Mouse (Mus musculus): Measurements from ENCODE around the gene Gpr35.

The Gpr35 gene

DNA sequence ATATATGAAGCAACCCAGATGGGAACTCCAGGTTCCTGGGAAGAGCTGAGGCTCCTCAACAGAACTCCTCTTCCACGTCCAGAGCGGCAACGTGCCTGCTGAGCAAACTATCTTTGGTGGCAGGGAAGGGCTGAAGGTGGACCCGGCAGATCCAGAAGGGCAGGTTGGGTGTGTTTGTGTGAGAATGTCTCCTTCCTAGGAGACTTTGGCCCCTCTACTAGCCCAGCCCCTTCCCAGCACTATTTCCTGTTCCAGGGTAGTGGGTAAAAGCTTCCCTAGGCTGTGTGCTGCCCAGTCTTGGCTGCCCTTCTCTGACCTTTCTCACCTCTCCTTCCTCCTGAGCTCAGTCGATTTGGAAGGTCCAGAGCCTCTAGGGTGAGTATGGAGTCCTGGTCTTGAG is at the start of gene Gpr35:
TSS of gene Gpr35 (plus strand) at position 259 of the 400 bp plus-strand sequence.
- DNase-seq: no peak

DNA sequence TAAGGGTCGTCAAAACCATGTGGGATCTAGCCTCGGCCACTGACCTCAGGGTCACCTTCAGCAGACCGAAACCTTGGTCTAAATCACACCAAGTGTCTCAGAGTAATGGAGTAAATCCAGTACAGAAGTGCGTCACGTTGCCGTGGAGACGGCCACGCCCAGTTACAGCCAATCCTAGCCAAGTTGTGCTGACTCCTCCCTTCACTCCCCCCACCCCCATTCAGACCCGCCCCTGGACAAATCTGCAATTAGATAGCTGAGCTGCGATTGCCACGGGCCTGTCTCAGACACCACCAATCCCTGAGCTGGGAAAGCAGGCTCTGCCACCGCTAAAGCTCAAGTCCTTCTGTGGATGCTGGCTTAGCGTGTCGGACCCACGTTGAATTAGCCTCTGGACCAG is 47.9 kb upstream of the Gpr35 start, which contains the start of gene Ankmy1:
TSS of gene Ankmy1 (minus strand) at position 121 of the 400 bp plus-strand sequence.
- DNase-seq: peak; percentile 55

DNA sequence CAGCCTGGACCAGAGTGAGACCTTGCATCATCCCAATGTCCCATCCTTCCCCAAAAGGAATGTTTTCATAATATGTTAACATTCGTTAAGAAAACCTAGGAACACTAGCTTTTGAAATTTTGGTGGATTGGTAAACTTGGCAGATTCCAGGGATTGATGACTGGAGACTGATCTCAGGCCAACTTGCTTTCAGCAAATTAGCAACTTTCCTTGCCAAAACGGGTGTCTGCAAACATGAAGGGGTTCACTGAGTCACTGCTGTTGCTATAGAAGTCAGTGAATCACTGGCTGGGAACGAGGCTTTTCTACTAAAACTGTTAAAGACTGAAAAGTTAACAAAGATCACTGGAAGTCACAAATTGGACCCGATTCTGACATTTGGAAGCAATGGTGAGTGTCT is 47.0 kb upstream of the Gpr35 start:
- no peak for DNase-seq

GRCm38 (mm10) chr1:92905703-92906310 is 44.9 kb upstream of the Gpr35 start:
- DNase-seq: no peak

DNA sequence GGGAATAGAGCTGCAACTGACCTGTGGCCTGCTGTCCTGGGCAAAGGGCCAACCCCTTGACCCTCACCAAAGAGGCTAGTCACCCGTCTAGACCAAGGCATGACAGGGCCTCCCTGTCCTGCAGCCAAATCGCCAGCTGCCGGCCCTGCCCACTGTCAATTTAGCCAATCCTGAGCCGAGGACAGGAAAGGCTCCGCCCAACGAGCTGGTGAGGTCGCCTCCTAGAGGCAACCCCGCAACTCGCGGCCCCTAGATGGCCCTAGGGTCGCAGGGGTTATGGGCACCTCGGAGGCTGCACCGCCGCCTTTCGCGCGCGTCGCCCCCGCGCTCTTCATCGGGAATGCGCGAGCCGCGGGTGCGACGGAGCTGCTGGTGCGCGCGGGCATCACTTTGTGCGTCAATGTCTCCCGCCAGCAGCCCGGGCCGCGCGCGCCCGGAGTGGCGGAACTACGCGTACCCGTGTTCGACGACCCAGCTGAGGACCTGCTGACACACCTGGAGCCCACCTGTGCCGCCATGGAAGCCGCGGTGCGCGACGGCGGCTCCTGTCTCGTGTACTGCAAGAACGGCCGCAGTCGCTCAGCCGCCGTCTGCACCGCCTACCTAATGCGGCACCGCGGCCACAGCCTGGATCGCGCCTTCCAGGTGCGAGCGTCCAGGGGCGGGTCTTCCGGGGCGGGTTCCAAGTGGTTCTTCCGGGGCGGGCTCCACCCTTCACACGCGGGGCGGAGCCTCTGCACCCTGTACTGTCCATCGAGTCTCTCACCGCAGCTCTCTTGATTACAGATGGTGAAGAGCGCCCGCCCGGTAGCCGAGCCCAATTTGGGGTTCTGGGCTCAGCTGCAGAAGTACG is 43.7 kb upstream of the Gpr35 start, which contains the start of gene Dusp28:
TSS of gene Dusp28 (plus strand) at position 203 of the 853 bp plus-strand sequence.
- peak; percentile 90 for DNase-seq

- DNase-seq: no peak
Observed at GRCm38 (mm10) chr1:92907632-92908360, 42.9 kb upstream of the Gpr35 start.

- DNase-seq: no peak
Observed at GRCm38 (mm10) chr1:92908664-92909063, 42.0 kb upstream of the Gpr35 start.

DNA sequence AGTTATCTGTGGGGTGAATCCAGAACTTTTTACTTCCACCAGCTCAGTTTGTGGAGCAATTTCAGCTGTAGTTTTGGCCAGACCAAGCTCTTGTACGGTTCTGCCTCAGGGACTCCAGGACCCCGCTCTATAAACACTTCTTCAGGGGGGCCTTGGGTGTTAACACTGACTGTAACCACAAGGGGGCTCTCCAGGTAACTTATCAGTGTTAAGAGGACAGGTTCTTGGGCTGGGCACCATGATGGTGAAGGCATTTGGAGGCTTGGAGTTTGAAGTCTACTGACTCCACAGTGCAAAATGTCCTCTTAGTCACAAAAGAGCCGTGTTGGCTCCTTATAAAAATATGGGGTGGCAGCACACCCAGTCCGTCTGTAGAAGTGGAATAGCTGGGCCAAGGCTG is 41.6 kb upstream of the Gpr35 start:
- no peak for DNase-seq

- DNase-seq: peak; percentile 80
Observed at GRCm38 (mm10) chr1:92910239-92910885, 40.3 kb upstream of the Gpr35 start, which contains the start of gene Rnpepl1. Gene Rnpepl1, plus strand, starts transcription at chr1:92910783.

DNA sequence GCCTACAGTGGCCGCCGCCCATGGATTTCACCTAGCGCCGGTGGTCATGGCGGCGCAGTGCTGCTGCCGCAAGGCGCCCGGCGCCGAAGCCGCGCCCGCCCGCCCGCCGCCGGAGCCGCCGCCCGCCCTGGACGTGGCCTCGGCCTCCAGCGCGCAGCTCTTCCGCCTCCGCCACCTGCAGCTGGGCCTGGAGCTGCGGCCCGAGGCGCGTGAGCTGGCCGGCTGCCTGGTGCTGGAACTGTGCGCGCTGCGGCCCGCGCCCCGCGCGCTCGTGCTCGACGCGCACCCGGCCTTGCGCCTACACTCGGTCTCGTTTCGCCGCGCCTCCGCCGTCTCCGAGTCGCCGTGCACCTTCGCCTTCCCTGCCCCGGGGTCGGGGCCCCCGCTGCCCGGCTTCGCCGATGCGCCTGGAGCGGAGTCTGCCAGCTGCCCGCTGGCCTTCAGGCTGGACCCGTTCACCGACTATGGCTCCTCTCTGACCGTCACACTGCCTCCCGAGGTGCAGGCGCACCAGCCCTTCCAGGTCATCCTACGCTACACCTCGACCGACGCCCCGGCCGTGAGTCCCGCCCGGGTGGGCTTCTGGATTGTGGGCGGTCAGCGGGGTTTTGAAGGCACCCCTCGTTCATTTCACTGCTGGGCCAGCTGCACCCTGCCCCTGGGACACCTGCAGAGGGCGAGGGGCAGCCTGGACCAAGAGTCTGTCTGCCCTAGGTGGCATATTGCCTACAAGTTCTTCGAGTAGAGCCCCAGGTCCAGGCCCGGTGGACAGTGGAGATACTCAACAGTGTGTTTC is 39.5 kb upstream of the Gpr35 start:
- DNase-seq: peak; percentile 59

GRCm38 (mm10) chr1:92911721-92912138 is 38.9 kb upstream of the Gpr35 start:
- DNase-seq: no peak

DNA sequence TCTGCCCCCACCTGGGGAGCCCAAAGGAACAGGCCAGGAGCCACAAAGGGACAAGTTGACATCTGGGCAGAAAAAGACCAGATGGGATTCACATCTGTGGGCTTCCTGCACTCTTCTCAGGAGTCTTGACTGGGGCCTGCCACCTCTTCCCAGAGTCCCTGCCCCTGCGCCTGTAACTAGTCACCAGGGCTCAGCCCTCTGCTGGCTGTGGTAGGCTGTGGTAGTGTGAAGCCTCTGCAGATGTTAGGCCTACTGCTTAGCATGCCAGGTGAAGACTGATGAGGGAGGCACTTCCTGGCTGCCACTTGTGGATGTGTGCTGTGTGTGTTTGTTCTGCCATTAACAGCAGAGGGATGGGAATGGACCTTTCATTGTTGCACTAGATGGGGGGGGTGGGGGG is 38.4 kb upstream of the Gpr35 start:
- no peak for DNase-seq

- no peak for DNase-seq
Observed at GRCm38 (mm10) chr1:92914239-92914638, 36.4 kb upstream of the Gpr35 start.

GRCm38 (mm10) chr1:92914993-92915392 is 35.7 kb upstream of the Gpr35 start:
- no peak for DNase-seq

- DNase-seq: no peak
Observed at GRCm38 (mm10) chr1:92916725-92917124, 33.9 kb upstream of the Gpr35 start.

DNA sequence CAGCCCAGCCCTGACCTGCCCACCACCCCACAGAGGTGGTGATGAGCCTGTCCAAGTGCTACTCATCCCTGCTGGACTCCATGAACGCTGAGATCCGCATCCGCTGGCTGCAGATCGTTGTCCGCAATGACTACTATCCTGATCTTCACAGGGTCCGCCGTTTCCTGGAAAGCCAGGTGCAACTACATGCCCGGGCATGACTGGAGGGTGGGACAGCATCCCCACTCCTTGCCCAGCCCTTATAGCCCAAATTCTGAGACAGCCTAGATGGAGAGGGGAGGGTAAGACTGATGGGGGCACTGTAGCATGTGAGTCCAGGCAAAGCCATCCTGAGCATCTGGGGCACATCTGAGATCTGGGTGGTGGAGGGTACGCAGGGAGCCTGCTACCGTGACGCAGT is 31.5 kb upstream of the Gpr35 start:
- no peak for DNase-seq

DNA sequence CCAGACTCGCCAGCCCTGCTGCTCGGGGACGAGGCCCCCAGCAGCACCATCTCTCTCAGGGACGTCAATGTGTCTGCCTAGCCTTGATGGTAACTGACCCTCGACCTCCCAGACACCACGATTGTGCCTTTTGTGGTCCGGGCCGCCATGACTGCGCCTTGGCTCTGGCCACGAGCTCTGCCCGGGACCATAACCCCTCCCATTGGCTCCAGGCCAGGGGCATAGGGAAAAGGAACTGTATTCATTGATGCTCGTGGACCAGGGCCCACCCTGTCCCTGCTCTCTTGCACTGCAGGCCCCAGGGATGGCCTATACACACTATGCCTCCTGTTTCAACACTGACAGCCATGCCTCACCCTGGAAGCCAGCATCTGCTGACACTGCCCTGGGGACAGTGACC is 30.9 kb upstream of the Gpr35 start:
- no peak for DNase-seq

DNA sequence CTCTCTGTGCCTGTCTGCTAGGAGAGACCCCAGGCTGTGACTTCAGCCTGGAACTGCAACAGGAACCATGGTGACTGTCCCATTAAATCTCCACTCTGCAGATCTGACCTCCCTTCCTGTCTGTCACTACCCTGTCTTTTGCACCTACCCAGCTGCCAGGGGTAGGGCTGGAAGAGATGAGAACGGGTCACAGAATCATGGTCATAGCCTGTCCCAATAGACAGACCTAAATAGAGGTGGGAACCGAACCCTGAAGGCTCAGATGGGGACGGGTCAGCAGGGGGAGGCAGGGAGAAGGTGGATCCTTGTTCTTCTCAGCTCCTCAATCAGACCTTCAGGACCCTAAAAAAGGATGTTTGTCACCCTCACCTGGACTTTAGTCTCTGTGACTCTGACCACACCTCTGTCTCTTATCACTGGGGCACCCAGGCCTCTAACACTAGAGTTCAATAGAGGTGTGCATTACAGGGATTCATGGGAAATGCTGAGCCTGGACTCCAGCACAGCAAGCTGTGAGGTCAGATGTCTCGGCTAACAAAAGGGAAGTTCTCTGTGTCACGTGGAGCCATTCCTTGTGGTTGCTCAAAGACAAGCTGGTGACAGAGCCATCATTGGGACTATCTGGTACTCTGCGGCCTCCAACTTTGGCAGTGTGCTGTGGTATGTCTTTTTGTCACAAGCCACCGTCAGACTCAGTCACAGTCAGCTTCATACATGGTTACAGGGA is 30.0 kb upstream of the Gpr35 start:
- no peak for DNase-seq

GRCm38 (mm10) chr1:92921496-92921895 is 29.2 kb upstream of the Gpr35 start:
- no peak for DNase-seq

DNA sequence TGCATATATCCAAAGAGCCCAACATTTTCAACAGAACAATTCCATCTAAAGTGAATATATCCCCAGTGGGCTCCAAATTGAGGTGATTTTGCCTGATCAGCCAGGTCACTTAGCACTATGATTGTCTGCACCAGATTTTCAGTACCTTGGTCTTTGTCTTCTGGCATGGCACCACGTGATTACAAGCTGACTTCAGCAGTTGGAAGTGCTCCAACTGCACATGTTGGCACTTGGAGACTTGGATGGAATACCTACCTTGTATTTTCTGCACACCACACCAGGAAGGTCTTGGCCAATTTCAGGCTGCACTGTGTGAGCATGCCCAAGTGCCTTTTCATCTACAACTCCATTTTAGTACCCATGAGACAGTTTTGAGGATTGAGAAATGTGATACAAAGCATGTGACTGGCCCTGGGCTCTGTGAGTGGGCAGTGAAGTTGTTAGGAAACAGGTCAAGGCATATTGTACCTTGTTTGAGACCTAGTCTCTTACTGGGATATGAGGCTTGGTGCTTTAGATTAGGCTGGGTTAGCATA is 20.4 kb upstream of the Gpr35 start:
- DNase-seq: no peak

- no peak for DNase-seq
Observed at GRCm38 (mm10) chr1:92933611-92934010, 17.1 kb upstream of the Gpr35 start.

Data from lung, postnatal 14 days (tissue).